Mouse (Mus musculus) intestine, embryonic 14.5 days (tissue): ENCODE data around the gene Lypd6b. TPM values are rescaled to one million over a fixed set of nuclear protein-coding genes. Genes with fewer than 3 reads are reported as not detected.

Source experiments
- ATAC-seq: fragments of 200-750 bp; cut with Nextera tagmentation; replicated peaks from 2 replicates; pipeline ENCODE4 v1.8.0; 2017; ENCODE audit warnings: low read depth, moderate number of reproducible peaks, moderate TSS enrichment, moderate library complexity; ENCODE audit not compliant: low FRiP score, low TSS enrichment
- DNase-seq: peaks from one replicate; pipeline ENCODE4 v3.0.0-alpha.2; 2018; ENCODE audit warnings: low spot score
- H3K27ac ChIP-seq: fragments of 300-500 bp; sonication (generic); 2 replicates; pipeline ENCODE4 v1.5.1; 2014; ENCODE audit warnings: low read depth, mild to moderate bottlenecking, control low read depth
- H3K27me3 ChIP-seq: fragments of 300-500 bp; sonication (generic); replicated peaks from 2 replicates; pipeline ENCODE4 v1.6.1; 2014; ENCODE audit warnings: low read length, control low read depth; ENCODE audit not compliant: control insufficient read depth, insufficient read depth
- H3K36me3 ChIP-seq: fragments of 300-500 bp; sonication (generic); 2 replicates; pipeline ENCODE4 v1.6.1; 2014; ENCODE audit warnings: low read length, control low read depth; ENCODE audit not compliant: control insufficient read depth, insufficient read depth
- H3K4me1 ChIP-seq: fragments of 300-500 bp; sonication (generic); replicated peaks from 2 replicates; pipeline ENCODE4 v1.6.1; 2014; ENCODE audit warnings: low read length, control low read depth, mixed read lengths; ENCODE audit not compliant: control insufficient read depth, insufficient read depth
- H3K4me2 ChIP-seq: fragments of 300-500 bp; sonication (generic); 2 replicates; pipeline ENCODE4 v1.6.1; 2014; ENCODE audit warnings: low read length
- H3K4me3 ChIP-seq: fragments of 300-500 bp; sonication (generic); 2 replicates; pipeline ENCODE4 v1.5.1; 2014; ENCODE audit warnings: low read depth, low read length, control low read depth, mixed read lengths
- H3K9ac ChIP-seq: fragments of 300-500 bp; sonication (generic); 2 replicates; pipeline ENCODE4 v1.6.1; 2014; ENCODE audit warnings: mild to moderate bottlenecking, low read length
- H3K9me3 ChIP-seq: fragments of 300-500 bp; sonication (generic); 2 replicates; pipeline ENCODE4 v1.6.1; 2016; ENCODE audit warnings: low read length, control low read depth; ENCODE audit not compliant: control insufficient read depth
- WGBS: fragments of 180-500 bp; shearing (Covaris S2); extraction: QIAGEN DNeasy Blood & Tissue Kit; methylation state at CpG from one replicate; pipeline ENCODE4 v1.1.7; 2014; 5-methylcytosine and 5-hydroxymethylcytosine counted together
- polyA plus RNA-seq: library from polyadenylated mRNA; unstranded; fragments of >200 nt; fragmentation: Nextera tagmentation; extraction: Ambion mirVana; gene quantifications from 2 replicates; pipeline ENCODE4 v1.2.1, GENCODE M21; 2014

Gene Lypd6b
- polyA plus RNA-seq, 1 experiment from 2014 or later, result 3.0 TPM

DNA sequence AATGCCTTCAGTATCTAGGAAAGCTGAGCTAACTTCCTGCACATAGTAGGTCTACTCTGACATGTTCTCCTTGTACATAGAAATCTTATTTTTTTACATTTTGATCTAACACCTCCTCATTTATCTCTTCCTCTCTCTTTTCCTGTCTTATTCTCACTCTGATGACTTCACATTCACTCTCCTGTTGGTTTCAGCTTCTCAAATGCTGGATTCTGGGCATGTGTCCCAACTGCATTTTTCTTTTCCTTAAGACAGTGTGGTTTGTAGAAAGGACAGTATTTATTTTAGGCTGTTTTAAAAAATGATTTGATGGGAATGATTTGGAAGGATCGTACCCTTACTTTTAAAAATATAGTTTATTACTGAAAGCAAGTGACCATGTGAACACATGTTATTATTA lies 34.8 kb downstream of the Lypd6b start:
- Histone ChIP-seq H3K9ac (no peak overlapping the region), H3K4me2 (no peak overlapping the region), H3K4me1 (no peaks in the 10 kb centered on the region), H3K9me3 (no peaks in the 10 kb centered on the region), H3K27ac (no peak overlapping the region), H3K4me3 (no peak overlapping the region), H3K36me3 (no peaks in the 10 kb centered on the region), H3K27me3 (no peaks in the 10 kb centered on the region)
- DNase-seq (no peak), ATAC-seq (no peak)
- WGBS, result 77% methylated on average over 1 of the region's 1 CpGs

DNA sequence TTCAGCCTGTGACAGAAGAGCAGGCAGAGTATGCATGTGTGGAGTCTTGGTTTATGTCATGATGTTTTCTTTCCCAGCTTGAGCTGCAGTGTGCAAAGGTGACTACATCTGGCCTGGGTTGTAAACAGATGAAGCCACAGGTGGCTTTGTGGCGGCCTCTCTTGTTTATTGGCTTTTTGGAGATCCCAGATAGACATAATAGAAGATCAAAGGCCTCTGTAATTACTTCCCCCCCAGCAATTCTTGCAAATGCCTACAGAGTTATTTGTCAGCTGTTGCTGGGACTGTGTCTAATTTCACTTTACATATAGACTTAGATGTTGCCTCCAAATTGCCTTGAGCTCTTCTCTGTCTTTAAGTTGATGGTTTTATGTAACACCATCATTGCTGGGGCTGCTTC lies 38.1 kb downstream of the Lypd6b start:
- Histone ChIP-seq H3K27ac (no peak overlapping the region), H3K9ac (no peak overlapping the region), H3K4me1 (no peaks in the 10 kb centered on the region; the same call in 1 of the 2 replicates), H3K4me2 (no peak overlapping the region), H3K9me3 (no peaks in the 10 kb centered on the region), H3K27me3 (no peaks in the 10 kb centered on the region), H3K4me3 (no peak overlapping the region), H3K36me3 (no peaks in the 10 kb centered on the region)
- ATAC-seq (no peak), DNase-seq (no peak)
- WGBS, result 31% methylated on average over 1 of the region's 1 CpGs

DNA sequence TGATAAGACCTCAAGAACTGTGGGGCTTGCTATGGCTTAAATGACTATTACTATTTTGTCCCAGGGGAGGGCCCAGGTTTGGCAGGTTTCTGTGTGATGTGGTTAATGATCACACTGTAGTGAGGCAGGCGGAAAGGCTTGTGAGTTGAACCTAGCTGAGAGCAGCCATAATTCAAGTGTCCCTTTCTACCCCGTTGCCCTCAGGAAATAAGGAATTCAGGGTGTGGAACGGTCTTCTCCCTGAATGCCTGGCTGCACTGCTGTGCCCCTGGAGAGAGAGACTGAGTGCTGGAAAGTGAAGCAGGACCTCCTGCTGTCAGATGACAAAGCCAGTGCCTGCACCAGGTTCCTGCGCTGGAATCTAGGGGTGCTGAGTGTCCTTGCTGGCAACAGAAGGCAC lies 40.3 kb downstream of the Lypd6b start:
- H3K27me3 ChIP-seq, result no peaks in the 10 kb centered on the region
- no peak overlapping the region for H3K4me3 ChIP-seq
- H3K27ac ChIP-seq, result no peak overlapping the region; the same call in 1 of the 2 replicates
- no peak overlapping the region for H3K9ac ChIP-seq
- no peak overlapping the region for H3K4me2 ChIP-seq
- ATAC-seq, result no peak
- H3K4me1 ChIP-seq, result no peaks in the 10 kb centered on the region; the same call in 1 of the 2 replicates
- no peak for DNase-seq
- H3K9me3 ChIP-seq, result no peaks in the 10 kb centered on the region
- H3K36me3 ChIP-seq, result no peaks in the 10 kb centered on the region
- 30% methylated on average over 4 of the region's 4 CpGs for WGBS

GRCm38 (mm10) chr2:49830369-49830768 lies 42.9 kb downstream of the Lypd6b start:
- Histone ChIP-seq H3K27ac (no peak overlapping the region), H3K4me1 (no peaks in the 10 kb centered on the region; the same call in 1 of the 2 replicates), H3K36me3 (no peaks in the 10 kb centered on the region), H3K4me3 (no peak overlapping the region), H3K9me3 (no peaks in the 10 kb centered on the region), H3K4me2 (no peak overlapping the region), H3K9ac (no peak overlapping the region), H3K27me3 (no peaks in the 10 kb centered on the region)
- DNase-seq (no peak), ATAC-seq (no peak)
- 84% methylated on average over 3 of the region's 3 CpGs for WGBS

GRCm38 (mm10) chr2:49832277-49832803 lies 44.9 kb downstream of the Lypd6b start:
- DNase-seq, result no peak
- 70% methylated on average over 9 of the region's 9 CpGs for WGBS

DNA sequence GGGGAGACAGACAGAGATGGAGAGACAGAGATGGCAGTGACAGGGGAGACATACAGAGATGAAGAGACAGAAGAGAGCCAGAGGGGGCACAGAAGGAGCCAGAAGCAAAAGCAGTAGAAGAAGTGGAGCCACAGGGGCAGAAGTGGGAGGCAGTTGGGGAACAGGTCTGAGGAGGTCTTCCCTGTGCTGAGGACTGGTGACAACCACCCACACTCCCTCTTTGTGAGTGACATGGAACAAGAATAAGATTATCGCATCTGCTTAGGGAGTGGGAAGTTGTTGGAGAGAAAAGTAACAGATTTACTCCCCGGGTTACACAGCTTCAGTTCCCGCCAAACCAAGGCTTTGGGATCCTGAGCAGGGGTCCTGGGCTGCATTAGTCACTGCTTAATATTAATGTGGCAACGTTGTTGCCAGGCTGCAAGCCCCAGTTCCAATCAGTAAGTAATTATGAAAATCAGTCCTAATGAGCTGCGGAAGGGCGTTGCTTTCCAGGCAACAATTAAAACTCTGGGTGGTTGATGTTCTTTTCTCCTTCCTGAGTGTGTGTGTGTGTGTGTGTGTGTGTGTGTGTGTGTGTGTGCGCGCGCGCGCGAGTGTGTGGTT lies 50.1 kb downstream of the Lypd6b start:
- Histone ChIP-seq H3K36me3 (no peaks in the 10 kb centered on the region), H3K27me3 (no peaks in the 10 kb centered on the region), H3K9ac (no peak overlapping the region), H3K4me1 (no peaks in the 10 kb centered on the region), H3K4me2 (no peak overlapping the region), H3K27ac (no peak overlapping the region), H3K4me3 (no peak overlapping the region), H3K9me3 (no peaks in the 10 kb centered on the region)
- no peak for ATAC-seq
- 73% methylated on average over 12 of the region's 12 CpGs for WGBS
- DNase-seq, result no peak

More at GRCm38 (mm10) chr2:49832277-49832803, 44.9 kb downstream of the Lypd6b start:
- H3K4me2 ChIP-seq, result no peak overlapping the region
- ATAC-seq, result peak; percentile 74
- no peak overlapping the region for H3K9ac ChIP-seq
- no peak overlapping the region for H3K27ac ChIP-seq
- no peaks in the 10 kb centered on the region for H3K9me3 ChIP-seq
- H3K36me3 ChIP-seq, result no peaks in the 10 kb centered on the region
- H3K4me3 ChIP-seq, result no peak overlapping the region
- H3K27me3 ChIP-seq, result no peaks in the 10 kb centered on the region
- no peaks in the 10 kb centered on the region; the same call in 1 of the 2 replicates for H3K4me1 ChIP-seq

- no peaks in the 10 kb centered on the region for H3K27me3 ChIP-seq
- 52% methylated on average over 7 of the region's 7 CpGs for WGBS
- H3K4me3 ChIP-seq, result no peak overlapping the region
- no peaks in the 10 kb centered on the region for H3K36me3 ChIP-seq
- H3K4me1 ChIP-seq, result no peaks in the 10 kb centered on the region
- ATAC-seq, result no peak
- no peak overlapping the region for H3K4me2 ChIP-seq
- H3K9me3 ChIP-seq, result no peaks in the 10 kb centered on the region
- no peak overlapping the region for H3K27ac ChIP-seq
- DNase-seq, result no peak
- H3K9ac ChIP-seq, result no peak overlapping the region
These were observed 51.1 kb downstream of the Lypd6b start for GRCm38 (mm10) chr2:49838611-49839010.

DNA sequence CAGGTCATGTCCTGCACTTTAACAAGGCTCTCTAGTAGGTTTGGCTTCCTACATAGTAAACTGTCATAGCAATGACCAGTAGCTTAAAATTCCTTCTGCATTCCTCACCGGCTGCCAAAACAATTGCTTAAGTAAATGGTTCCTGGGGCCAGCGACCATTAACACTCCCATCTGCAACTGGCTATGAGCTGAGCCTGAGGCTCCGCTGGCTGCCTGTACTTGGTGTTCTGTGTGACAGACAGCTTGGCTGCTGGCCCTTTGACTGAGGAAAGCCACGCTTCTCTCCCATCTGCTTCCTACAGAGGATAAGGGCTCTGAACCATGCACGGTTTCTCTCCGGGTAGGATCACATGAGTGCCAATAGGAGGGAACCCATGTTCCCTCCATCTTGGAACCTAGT lies 53.1 kb downstream of the Lypd6b start:
- Histone ChIP-seq H3K36me3 (no peaks in the 10 kb centered on the region), H3K4me1 (no peaks in the 10 kb centered on the region), H3K9me3 (no peaks in the 10 kb centered on the region), H3K27ac (no peak overlapping the region), H3K9ac (no peak overlapping the region), H3K4me3 (no peak overlapping the region), H3K4me2 (no peak overlapping the region), H3K27me3 (no peaks in the 10 kb centered on the region)
- no peak for DNase-seq
- WGBS, result 28% methylated on average over 6 of the region's 6 CpGs
- ATAC-seq, result no peak

GRCm38 (mm10) chr2:49841089-49841488 lies 53.6 kb downstream of the Lypd6b start:
- Histone ChIP-seq H3K9me3 (no peaks in the 10 kb centered on the region), H3K4me3 (no peak overlapping the region), H3K27me3 (no peaks in the 10 kb centered on the region), H3K36me3 (no peaks in the 10 kb centered on the region), H3K9ac (no peak overlapping the region), H3K4me1 (no peaks in the 10 kb centered on the region), H3K4me2 (no peak overlapping the region), H3K27ac (no peak overlapping the region)
- 93% methylated on average over 5 of the region's 5 CpGs for WGBS
- ATAC-seq, result no peak
- DNase-seq, result no peak
